Mouse (Mus musculus): Measurements from ENCODE around the gene Uckl1.

DNA sequence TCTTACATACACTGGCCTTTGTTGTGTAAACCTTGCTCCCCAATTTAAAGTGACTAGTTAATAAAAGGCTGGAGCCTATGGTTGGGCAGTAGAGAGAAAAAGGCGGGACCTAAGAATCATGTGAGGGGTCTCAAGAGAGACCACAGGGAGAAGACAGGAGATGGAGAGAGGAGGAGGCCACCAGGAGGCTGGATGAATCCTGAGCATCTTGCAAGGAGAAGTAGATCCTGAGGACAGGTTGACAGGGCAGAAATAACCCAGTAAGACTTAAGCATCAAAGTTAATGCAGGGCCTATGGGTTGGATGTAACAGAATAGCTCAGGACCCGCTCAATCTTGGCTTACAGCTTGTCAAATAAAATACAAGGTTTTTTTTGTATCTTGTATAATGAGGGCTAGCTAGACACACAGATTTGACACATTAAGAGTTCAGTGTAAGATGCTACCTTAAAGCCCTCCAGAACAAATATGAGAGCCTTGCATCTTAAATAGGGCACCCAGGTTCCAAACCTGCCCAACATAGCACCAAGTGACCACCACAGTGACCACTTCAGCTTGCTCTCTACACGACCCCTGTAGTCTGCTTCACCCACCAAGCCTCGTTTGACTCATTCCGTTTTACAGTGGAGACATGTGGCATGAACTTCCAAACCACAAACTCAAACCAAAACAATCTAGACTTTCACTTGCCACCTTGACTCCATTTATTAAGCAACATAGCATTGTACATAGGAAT lies 34.2 kb upstream of the Uckl1 start:
- TF ChIP-seq CTCF (IDR thresholded peaks at IDR 0.05; ENCODE audit: borderline replicate concordance, insufficient read depth, low read length) (no peak), POLR2A (IDR thresholded peaks at IDR 0.05; ENCODE audit: low read depth, low read length) (no peak)

All from embryonic fibroblast, embryonic 13.5 days (primary cell).